Mouse (Mus musculus): Measurements from ENCODE around the gene Klhl25.

DNA sequence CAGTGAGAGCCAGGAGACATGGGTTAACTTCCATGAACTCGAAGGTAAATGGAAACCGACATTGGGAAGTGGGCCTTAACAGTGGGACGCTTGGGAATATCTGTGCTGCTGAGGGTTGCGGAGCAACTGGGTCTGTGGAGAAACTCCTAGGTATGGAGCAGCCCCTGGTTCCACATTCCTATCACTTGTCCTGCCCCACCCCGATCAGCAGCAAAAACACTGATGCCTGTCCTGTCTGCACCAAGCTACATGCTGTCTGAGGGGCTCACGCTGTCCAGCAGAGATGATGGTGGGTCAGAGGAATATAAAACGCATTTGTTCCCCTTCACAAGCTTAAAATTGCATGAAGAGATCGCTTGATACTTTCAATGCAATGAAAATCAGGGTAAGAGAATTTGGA is 32.1 kb downstream of the Klhl25 start:
- TF ChIP-seq POLR2A (IDR thresholded peaks at IDR 0.05; ENCODE audit: low read depth, low read length), result no peak
- no peak for TF ChIP-seq CTCF (IDR thresholded peaks at IDR 0.05; ENCODE audit: borderline replicate concordance, insufficient read depth, low read length)

Data from embryonic fibroblast, embryonic 13.5 days (primary cell).